Mouse (Mus musculus) splenic B cell, adult 2 months (primary cell): Measurements from ENCODE around the gene P2rx3.

Experiments
- DNase-seq: peaks from one replicate; pipeline ENCODE4 v3.0.0-alpha.2; 2011; ENCODE audit warnings: low read depth, low spot score
- H3K27me3 ChIP-seq: 2 replicates; pipeline ENCODE4 v1.6.1; 2012; ENCODE audit warnings: mild to moderate bottlenecking, low read length, moderate library complexity, mixed read lengths; ENCODE audit not compliant: control insufficient read depth, poor library complexity, insufficient read depth, severe bottlenecking
- H3K36me3 ChIP-seq: 2 replicates; pipeline ENCODE4 v1.6.1; 2012; ENCODE audit warnings: mild to moderate bottlenecking, low read length, moderate library complexity, mixed read lengths; ENCODE audit not compliant: control insufficient read depth, poor library complexity, insufficient read depth, severe bottlenecking

Gene P2rx3

GRCm38 (mm10) chr2:85026178-85026577, 11.1 kb downstream of the P2rx3 start:
- no peak for DNase-seq

GRCm38 (mm10) chr2:85022043-85022442, 15.2 kb downstream of the P2rx3 start:
- no peaks in the 10 kb centered on the region for H3K36me3 ChIP-seq
- no peak for DNase-seq
- H3K27me3 ChIP-seq = no peaks in the 10 kb centered on the region

More at GRCm38 (mm10) chr2:85026178-85026577, 11.1 kb downstream of the P2rx3 start:
- Histone ChIP-seq H3K36me3 (no peaks in the 10 kb centered on the region), H3K27me3 (no peaks in the 10 kb centered on the region)

- no peak for DNase-seq
- Histone ChIP-seq H3K36me3 (no peaks in the 10 kb centered on the region), H3K27me3 (no peaks in the 10 kb centered on the region)
These were observed 22.7 kb downstream of the P2rx3 start for GRCm38 (mm10) chr2:85014588-85014982.

GRCm38 (mm10) chr2:85013826-85014587, 23.3 kb downstream of the P2rx3 start:
- H3K27me3 ChIP-seq = no peaks in the 10 kb centered on the region
- peak; percentile 13 for DNase-seq
- no peaks in the 10 kb centered on the region for H3K36me3 ChIP-seq

- Histone ChIP-seq H3K36me3 (no peaks in the 10 kb centered on the region), H3K27me3 (no peaks in the 10 kb centered on the region)
- DNase-seq = no peak
These were observed 24.6 kb downstream of the P2rx3 start for GRCm38 (mm10) chr2:85012679-85013078.

GRCm38 (mm10) chr2:85011906-85012604, 25.2 kb downstream of the P2rx3 start:
- Histone ChIP-seq H3K27me3 (no peaks in the 10 kb centered on the region), H3K36me3 (no peaks in the 10 kb centered on the region)
- DNase-seq = no peak

GRCm38 (mm10) chr2:85009212-85009611, 28.1 kb downstream of the P2rx3 start:
- Histone ChIP-seq H3K27me3 (no peaks in the 10 kb centered on the region), H3K36me3 (no peaks in the 10 kb centered on the region)
- DNase-seq = no peak

- H3K36me3 ChIP-seq = no peaks in the 10 kb centered on the region
- DNase-seq = peak; percentile 83
These were observed 29.5 kb downstream of the P2rx3 start for GRCm38 (mm10) chr2:85007729-85008128.

GRCm38 (mm10) chr2:85006600-85006999, 30.7 kb downstream of the P2rx3 start:
- H3K36me3 ChIP-seq = no peaks in the 10 kb centered on the region
- H3K27me3 ChIP-seq = no peaks in the 10 kb centered on the region
- DNase-seq = no peak

More at GRCm38 (mm10) chr2:85007729-85008128, 29.5 kb downstream of the P2rx3 start:
- H3K27me3 ChIP-seq = no peaks in the 10 kb centered on the region

GRCm38 (mm10) chr2:85004341-85004740, 32.9 kb downstream of the P2rx3 start:
- Histone ChIP-seq H3K36me3 (no peaks in the 10 kb centered on the region), H3K27me3 (no peaks in the 10 kb centered on the region)
- DNase-seq = no peak

- Histone ChIP-seq H3K36me3 (no peaks in the 10 kb centered on the region), H3K27me3 (no peaks in the 10 kb centered on the region)
- DNase-seq = no peak
These were observed 34.7 kb downstream of the P2rx3 start for GRCm38 (mm10) chr2:85002575-85002974.

GRCm38 (mm10) chr2:85001497-85001896, 35.8 kb downstream of the P2rx3 start:
- DNase-seq = no peak
- Histone ChIP-seq H3K27me3 (no peaks in the 10 kb centered on the region), H3K36me3 (no peaks in the 10 kb centered on the region)

- DNase-seq = no peak
- no peaks in the 10 kb centered on the region for H3K36me3 ChIP-seq
- no peaks in the 10 kb centered on the region for H3K27me3 ChIP-seq
These were observed 37.6 kb downstream of the P2rx3 start for GRCm38 (mm10) chr2:84999486-85000181.

- Histone ChIP-seq H3K27me3 (no peaks in the 10 kb centered on the region), H3K36me3 (no peaks in the 10 kb centered on the region)
- no peak for DNase-seq
These were observed 40.9 kb downstream of the P2rx3 start for GRCm38 (mm10) chr2:84996376-84996775.

- Histone ChIP-seq H3K36me3 (no peaks in the 10 kb centered on the region), H3K27me3 (no peaks in the 10 kb centered on the region)
- DNase-seq = peak; percentile 55
These were observed 49.3 kb downstream of the P2rx3 start, which contains the start of gene Prg3 for GRCm38 (mm10) chr2:84987930-84988329. Gene Prg3 (plus strand): TSS chr2:84988215.
